ENCODE assay signal across 9 mouse cellular contexts in the genomic region with DNA sequence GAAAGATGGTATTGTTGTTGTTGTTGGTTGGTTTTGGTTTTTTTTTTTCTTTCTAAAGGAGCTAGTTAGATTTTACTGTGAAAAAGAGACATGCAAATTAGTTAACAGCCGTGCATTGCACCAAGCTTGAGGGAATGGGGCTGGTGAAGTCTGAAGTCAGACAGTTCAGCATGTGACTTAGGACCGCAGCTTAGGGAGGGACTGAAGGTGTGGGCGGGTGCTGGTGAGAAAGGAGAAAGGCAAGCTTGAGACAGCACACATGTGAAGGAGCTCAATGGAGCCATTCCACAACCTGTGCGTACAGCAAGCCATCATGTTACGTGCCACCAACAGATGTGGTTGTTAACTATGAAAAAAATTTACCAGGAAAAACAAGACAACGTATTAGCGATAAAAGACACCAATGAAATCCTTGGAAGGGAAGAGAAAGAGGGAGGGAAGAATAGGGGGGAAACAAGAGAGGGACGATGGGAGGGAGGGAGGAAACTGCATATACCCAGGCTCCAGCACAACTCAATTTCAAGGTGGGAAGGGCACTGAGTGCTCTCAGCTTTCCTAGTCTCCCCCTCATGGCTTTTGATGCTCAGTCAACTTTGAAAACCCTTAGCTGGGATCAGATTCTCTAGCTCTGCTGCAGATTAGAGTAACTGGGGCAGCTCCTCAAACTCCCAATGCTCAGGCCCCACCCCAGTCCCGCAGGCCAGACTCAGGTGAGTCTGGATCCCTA.
DNase-seq lines count a peak whose midpoint lies in the region; ATAC-seq lines count a peak whose summit lies in the region.
"Had no signal": no experiment of that assay in that cellular context is flagged by ENCODE, and none has a peak within 500 bp of the region (broad histone marks: within the 10 kb centered on the region; RNA-seq: fewer than 3 reads in every experiment).

No protein-coding gene starts in this region.

- H3K4me2 ChIP-seq in midbrain, embryonic 12.5 days (replicated peaks): no peak overlapping the region
- no peak overlapping the region for H3K4me2 ChIP-seq in midbrain, embryonic 15.5 days
- 0 out of 2 replicates have a peak overlapping the region, but pooled peaks have one; percentile 5 for H3K4me2 ChIP-seq in embryonic facial prominence, embryonic 14.5 days (ENCODE audit: low read depth, low read length)

- no peak overlapping the region for H3K27ac ChIP-seq in midbrain, embryonic 12.5 days (replicated peaks)
- no peak overlapping the region for H3K27ac ChIP-seq in midbrain, embryonic 15.5 days
- peak overlapping the region; percentile 46 for H3K27ac ChIP-seq in embryonic facial prominence, embryonic 14.5 days (replicated peaks; ENCODE audit: low read depth, low read length)
- H3K27ac ChIP-seq in limb, embryonic 10.5 days: peak overlapping the region; percentile 53

- no peaks in the 10 kb centered on the region for H3K36me3 ChIP-seq in midbrain, embryonic 12.5 days
- H3K36me3 ChIP-seq in midbrain, embryonic 15.5 days (replicated peaks): no peaks in the 10 kb centered on the region
- H3K36me3 ChIP-seq in embryonic facial prominence, embryonic 14.5 days (ENCODE audit: control insufficient read depth, insufficient read depth, low read length): no peaks in the 10 kb centered on the region
- no peaks in the 10 kb centered on the region for H3K36me3 ChIP-seq in limb, embryonic 10.5 days

- H3K9ac ChIP-seq in midbrain, embryonic 12.5 days (replicated peaks): no peak overlapping the region
- H3K9ac ChIP-seq in midbrain, embryonic 15.5 days: no peak overlapping the region
- H3K9ac ChIP-seq in embryonic facial prominence, embryonic 14.5 days (ENCODE audit: low read depth, low read length): no peak overlapping the region

- peak; percentile 50; the same call in 1 of the 2 replicates for ATAC-seq in midbrain, embryonic 12.5 days (ENCODE audit: low FRiP score, low read depth)
- no peak for ATAC-seq in midbrain, embryonic 15.5 days (replicated peaks)
- ATAC-seq in embryonic facial prominence, embryonic 14.5 days (ENCODE audit: low read depth): peak; percentile 41; the same call in 1 of the 2 replicates
- ATAC-seq: Patski had no signal

- no peaks in the 10 kb centered on the region for H3K27me3 ChIP-seq in midbrain, embryonic 12.5 days
- no peaks in the 10 kb centered on the region for H3K27me3 ChIP-seq in midbrain, embryonic 15.5 days (replicated peaks)
- no peaks in the 10 kb centered on the region for H3K27me3 ChIP-seq in embryonic facial prominence, embryonic 14.5 days (replicated peaks; ENCODE audit: control insufficient read depth, insufficient read depth, low read length)
- H3K27me3 ChIP-seq in limb, embryonic 10.5 days (ENCODE audit: low read depth, poor library complexity, severe bottlenecking): no peaks in the 10 kb centered on the region
- H3K27me3 ChIP-seq: Patski had no signal

- WGBS in midbrain, embryonic 12.5 days: 80% methylated on average over 9 of the region's 9 CpGs
- WGBS in midbrain, embryonic 15.5 days: 82% methylated on average over 9 of the region's 9 CpGs
- WGBS in embryonic facial prominence, embryonic 14.5 days: 65% methylated on average over 9 of the region's 9 CpGs
- 90% methylated on average over 9 of the region's 9 CpGs for WGBS in limb, embryonic 10.5 days

- peaks cover 2% of the 10 kb centered on the region; the same call in 1 of the 2 replicates for H3K4me1 ChIP-seq in midbrain, embryonic 12.5 days
- H3K4me1 ChIP-seq in midbrain, embryonic 15.5 days: 0 out of 2 replicates have a peak, but pooled peaks cover 3% of the 10 kb centered on the region
- H3K4me1 ChIP-seq in embryonic facial prominence, embryonic 14.5 days (ENCODE audit: control insufficient read depth, insufficient read depth, low read length): peaks cover 18% of the 10 kb centered on the region
- peaks cover 15% of the 10 kb centered on the region for H3K4me1 ChIP-seq in limb, embryonic 10.5 days

- H3K9me3 ChIP-seq in midbrain, embryonic 12.5 days: no peaks in the 10 kb centered on the region
- no peaks in the 10 kb centered on the region for H3K9me3 ChIP-seq in midbrain, embryonic 15.5 days
- no peaks in the 10 kb centered on the region for H3K9me3 ChIP-seq in embryonic facial prominence, embryonic 14.5 days (ENCODE audit: control insufficient read depth, low read length)
- no peaks in the 10 kb centered on the region for H3K9me3 ChIP-seq in limb, embryonic 10.5 days (replicated peaks)

- H3K4me3 ChIP-seq in midbrain, embryonic 12.5 days: no peak overlapping the region
- no peak overlapping the region for H3K4me3 ChIP-seq in midbrain, embryonic 15.5 days
- no peak overlapping the region for H3K4me3 ChIP-seq in embryonic facial prominence, embryonic 14.5 days (ENCODE audit: low read depth, low read length)
- no peak overlapping the region for H3K4me3 ChIP-seq in limb, embryonic 10.5 days

- DNase-seq in embryonic facial prominence, embryonic 14.5 days (ENCODE audit: low spot score): no peak
- DNase-seq in limb, embryonic 10.5 days (ENCODE audit: low spot score): no peak
- peak; percentile 75 for DNase-seq in spleen, postnatal 36 days (ENCODE audit: low spot score in 2 of 2)
- no peak for DNase-seq in heart, adult 11 months
- DNase-seq in urinary bladder, adult 2 months (ENCODE audit: low spot score): no peak
- DNase-seq: kidney, adult 9 months had no signal

Comparison
In these comparisons a context has a peak if more than half of its experiments do, and no peak if none do; other contexts are left out.
1. H3K27ac ChIP-seq: peak in embryonic facial prominence, embryonic 14.5 days (single experiment) and limb, embryonic 10.5 days (single experiment); none in midbrain, embryonic 12.5 days (single experiment) and midbrain, embryonic 15.5 days (single experiment).
2. DNase-seq: peak in spleen, postnatal 36 days (2 of 2); none in embryonic facial prominence, embryonic 14.5 days (single experiment), limb, embryonic 10.5 days (single experiment), heart, adult 11 months (single experiment) and urinary bladder, adult 2 months (single experiment).